Mouse (Mus musculus): Measurements from ENCODE around the gene Igsf21. TPM values are rescaled to one million over a fixed set of nuclear protein-coding genes. Genes with fewer than 3 reads are reported as not detected.

Igsf21 gene
- polyA plus RNA-seq, 1 experiment = not detected

GRCm38 (mm10) chr4:140069563-140070330 is 176.8 kb downstream of the Igsf21 start:
- no peaks in the 10 kb centered on the region for H3K27me3 ChIP-seq (ENCODE audit: control insufficient read depth, insufficient read depth, insufficient read length)
- TF ChIP-seq MYOG (IDR thresholded peaks at IDR 0.05; ENCODE audit: control insufficient read depth in 1 of 3, insufficient read depth in 1 of 3, insufficient read length in 2 of 3, low read depth in 2 of 3) = no peak
- no peak for TF ChIP-seq USF1 (IDR thresholded peaks at IDR 0.05; ENCODE audit: low read depth)
- TF ChIP-seq POLR2A (IDR thresholded peaks at IDR 0.05; ENCODE audit: insufficient read length, low read depth) = no peak
- no peak for TF ChIP-seq MAX (IDR thresholded peaks at IDR 0.05; ENCODE audit: low read depth)
- no peak for TF ChIP-seq MYOD1 (IDR thresholded peaks at IDR 0.05; ENCODE audit: control insufficient read depth in 1 of 3, insufficient read length in 2 of 3, low read depth in 2 of 3)
- TF ChIP-seq TCF12 (IDR thresholded peaks at IDR 0.05; ENCODE audit: insufficient read depth, poor library complexity, severe bottlenecking) = no peak
- TF ChIP-seq TCF3 (IDR thresholded peaks at IDR 0.05; ENCODE audit: insufficient read length, low read depth) = no peak
- TF ChIP-seq CEBPB (IDR thresholded peaks at IDR 0.05; ENCODE audit: insufficient read depth, poor library complexity, severe bottlenecking) = no peak
- no peak for TF ChIP-seq SRF (IDR thresholded peaks at IDR 0.05; ENCODE audit: control insufficient read depth, insufficient read length, low read depth)
- no peak for TF ChIP-seq REST (IDR thresholded peaks at IDR 0.05; ENCODE audit: insufficient read depth, insufficient read length)
- no peaks in the 10 kb centered on the region for H3K79me2 ChIP-seq (ENCODE audit: control insufficient read depth, insufficient read depth)
- no peak overlapping the region for H3K4me2 ChIP-seq (ENCODE audit: low read depth)
- no peak overlapping the region for H3K4me3 ChIP-seq
- no peaks in the 10 kb centered on the region for H3K36me3 ChIP-seq (ENCODE audit: control insufficient read depth, insufficient read depth)
- no peak overlapping the region for H3ac ChIP-seq (ENCODE audit: control insufficient read depth, insufficient read length)

GRCm38 (mm10) chr4:140068468-140068867 is 178.1 kb downstream of the Igsf21 start:
- TF ChIP-seq USF1 (IDR thresholded peaks at IDR 0.05; ENCODE audit: low read depth) (no peak), POLR2A (IDR thresholded peaks at IDR 0.05; ENCODE audit: insufficient read length, low read depth) (no peak), SRF (IDR thresholded peaks at IDR 0.05; ENCODE audit: control insufficient read depth, insufficient read length, low read depth) (no peak), MYOD1 (IDR thresholded peaks at IDR 0.05; ENCODE audit: control insufficient read depth in 1 of 3, insufficient read length in 2 of 3, low read depth in 2 of 3) (no peak), POLR2AphosphoS2 (IDR thresholded peaks at IDR 0.05; ENCODE audit: insufficient read length, low read depth) (no peak), MYOG (IDR thresholded peaks at IDR 0.05; ENCODE audit: control insufficient read depth in 1 of 3, insufficient read depth in 1 of 3, insufficient read length in 2 of 3, low read depth in 2 of 3) (no peak), CEBPB (IDR thresholded peaks at IDR 0.05; ENCODE audit: insufficient read depth, poor library complexity, severe bottlenecking) (no peak)

GRCm38 (mm10) chr4:140066011-140066410 is 180.6 kb downstream of the Igsf21 start:
- Histone ChIP-seq H3K27me3 (ENCODE audit: control insufficient read depth, insufficient read depth, insufficient read length) (no peaks in the 10 kb centered on the region), H3K4me3 (no peak overlapping the region), H3K36me3 (ENCODE audit: control insufficient read depth, insufficient read depth) (no peaks in the 10 kb centered on the region), H3ac (ENCODE audit: control insufficient read depth, insufficient read length) (no peak overlapping the region), H3K79me2 (ENCODE audit: control insufficient read depth, insufficient read depth) (no peaks in the 10 kb centered on the region), H3K4me2 (ENCODE audit: low read depth) (no peak overlapping the region)
- no peak for TF ChIP-seq SRF (IDR thresholded peaks at IDR 0.05; ENCODE audit: control insufficient read depth, insufficient read length, low read depth)
- TF ChIP-seq USF1 (IDR thresholded peaks at IDR 0.05; ENCODE audit: low read depth) = no peak
- no peak for TF ChIP-seq TCF12 (IDR thresholded peaks at IDR 0.05; ENCODE audit: insufficient read depth, poor library complexity, severe bottlenecking)
- TF ChIP-seq MYOG (IDR thresholded peaks at IDR 0.05; ENCODE audit: control insufficient read depth in 1 of 3, insufficient read depth in 1 of 3, insufficient read length in 2 of 3, low read depth in 2 of 3) = no peak
- no peak for TF ChIP-seq MYOD1 (IDR thresholded peaks at IDR 0.05; ENCODE audit: control insufficient read depth in 1 of 3, insufficient read length in 2 of 3, low read depth in 2 of 3)
- no peak for TF ChIP-seq POLR2A (IDR thresholded peaks at IDR 0.05; ENCODE audit: insufficient read length, low read depth)
- TF ChIP-seq CEBPB (IDR thresholded peaks at IDR 0.05; ENCODE audit: insufficient read depth, poor library complexity, severe bottlenecking) = no peak
- no peak for TF ChIP-seq TCF3 (IDR thresholded peaks at IDR 0.05; ENCODE audit: insufficient read length, low read depth)
- no peak for TF ChIP-seq REST (IDR thresholded peaks at IDR 0.05; ENCODE audit: insufficient read depth, insufficient read length)
- TF ChIP-seq POLR2AphosphoS2 (IDR thresholded peaks at IDR 0.05; ENCODE audit: insufficient read length, low read depth) = no peak
- TF ChIP-seq E2F4 (IDR thresholded peaks at IDR 0.05; ENCODE audit: insufficient read depth) = no peak
- TF ChIP-seq MAX (IDR thresholded peaks at IDR 0.05; ENCODE audit: low read depth) = no peak

More at GRCm38 (mm10) chr4:140068468-140068867, 178.1 kb downstream of the Igsf21 start:
- no peaks in the 10 kb centered on the region for H3K36me3 ChIP-seq (ENCODE audit: control insufficient read depth, insufficient read depth)
- H3ac ChIP-seq (ENCODE audit: control insufficient read depth, insufficient read length) = no peak overlapping the region
- H3K4me2 ChIP-seq (ENCODE audit: low read depth) = no peak overlapping the region
- H3K79me2 ChIP-seq (ENCODE audit: control insufficient read depth, insufficient read depth) = no peaks in the 10 kb centered on the region
- H3K4me3 ChIP-seq = no peak overlapping the region
- H3K27me3 ChIP-seq (ENCODE audit: control insufficient read depth, insufficient read depth, insufficient read length) = no peaks in the 10 kb centered on the region

GRCm38 (mm10) chr4:140063153-140063671 is 183.4 kb downstream of the Igsf21 start:
- TF ChIP-seq TCF3 (IDR thresholded peaks at IDR 0.05; ENCODE audit: insufficient read length, low read depth) (no peak), USF1 (IDR thresholded peaks at IDR 0.05; ENCODE audit: low read depth) (no peak), E2F4 (IDR thresholded peaks at IDR 0.05; ENCODE audit: insufficient read depth) (no peak), MAX (IDR thresholded peaks at IDR 0.05; ENCODE audit: low read depth) (no peak), POLR2A (IDR thresholded peaks at IDR 0.05; ENCODE audit: insufficient read length, low read depth) (no peak), MYOD1 (IDR thresholded peaks at IDR 0.05; ENCODE audit: control insufficient read depth in 1 of 3, insufficient read length in 2 of 3, low read depth in 2 of 3) (no peak), REST (IDR thresholded peaks at IDR 0.05; ENCODE audit: insufficient read depth, insufficient read length) (no peak), MYOG (IDR thresholded peaks at IDR 0.05; ENCODE audit: control insufficient read depth in 1 of 3, insufficient read depth in 1 of 3, insufficient read length in 2 of 3, low read depth in 2 of 3) (no peak), POLR2AphosphoS2 (IDR thresholded peaks at IDR 0.05; ENCODE audit: insufficient read length, low read depth) (no peak), CEBPB (IDR thresholded peaks at IDR 0.05; ENCODE audit: insufficient read depth, poor library complexity, severe bottlenecking) (no peak), SRF (IDR thresholded peaks at IDR 0.05; ENCODE audit: control insufficient read depth, insufficient read length, low read depth) (no peak), TCF12 (IDR thresholded peaks at IDR 0.05; ENCODE audit: insufficient read depth, poor library complexity, severe bottlenecking) (no peak)
- Histone ChIP-seq H3K27me3 (ENCODE audit: control insufficient read depth, insufficient read depth, insufficient read length) (no peaks in the 10 kb centered on the region), H3K4me3 (no peak overlapping the region), H3K4me2 (ENCODE audit: low read depth) (no peak overlapping the region), H3K79me2 (ENCODE audit: control insufficient read depth, insufficient read depth) (no peaks in the 10 kb centered on the region), H3K36me3 (ENCODE audit: control insufficient read depth, insufficient read depth) (no peaks in the 10 kb centered on the region), H3ac (ENCODE audit: control insufficient read depth, insufficient read length) (no peak overlapping the region)

Measured in myocyte (in vitro differentiated cells).